Mouse (Mus musculus): ENCODE measurements around the gene Slc7a8. TPM values are rescaled to one million over a fixed set of nuclear protein-coding genes. Genes with fewer than 3 reads are reported as not detected.
A peak's percentile ranks its signal among the peaks of the same experiment; 100 is the strongest.

The Slc7a8 gene
- polyA plus RNA-seq (2014; fragmentation: Nextera tagmentation; extraction: Ambion mirVana) = 2.8 and 3.3 TPM in 2 replicates

DNA sequence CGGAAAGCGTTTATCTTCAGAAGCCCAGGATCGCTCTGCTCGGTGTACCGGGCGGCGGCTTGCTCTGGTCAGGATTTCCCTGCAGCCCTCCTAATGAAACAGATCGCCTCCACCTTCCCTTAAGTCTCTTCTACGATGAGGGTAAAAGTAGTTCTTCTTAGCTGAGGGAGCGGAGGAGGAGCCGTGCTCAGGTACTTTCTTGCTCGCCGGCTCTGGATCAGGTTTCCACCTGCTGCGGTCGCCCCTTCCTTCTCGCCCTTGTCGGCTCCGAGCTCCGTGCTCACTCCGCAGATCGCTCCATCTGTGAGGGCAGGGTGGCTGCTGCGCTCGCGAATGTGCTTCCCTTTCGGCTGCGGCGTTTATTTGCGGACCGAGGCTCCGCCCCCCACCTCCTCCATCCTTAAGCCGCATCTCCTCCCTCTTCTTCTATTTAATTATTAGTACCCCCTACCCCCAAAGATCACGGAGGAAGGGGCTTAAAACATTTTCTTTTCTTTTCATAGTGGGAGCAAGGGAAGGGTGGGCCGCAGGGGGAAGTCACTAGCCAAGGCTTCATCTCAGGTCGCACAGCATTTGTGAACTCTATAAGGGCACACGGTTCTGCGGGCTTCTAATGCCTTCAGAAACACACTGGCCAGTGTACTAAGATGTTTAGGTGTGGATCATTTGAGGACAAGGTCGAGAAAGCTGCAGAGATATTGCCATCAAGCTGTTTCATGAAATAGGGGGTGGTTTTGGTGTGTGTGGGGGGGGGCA is at the start of gene Slc7a8:
Gene Slc7a8 (minus strand): TSS at position 337 of the 756 bp plus-strand sequence.
- ATAC-seq (ENCODE audit: low FRiP score) (peak; percentile 72), DNase-seq (ENCODE audit: low spot score) (peak; percentile 73)
- Histone ChIP-seq H3K4me1 (replicated peaks; ENCODE audit: control insufficient read depth, insufficient read depth, low read length) (no peaks in the 10 kb centered on the region), H3K27me3 (ENCODE audit: control insufficient read depth, insufficient read depth, low read length) (peaks cover 6% of the 10 kb centered on the region), H3K9me3 (ENCODE audit: control insufficient read depth, low read length) (no peaks in the 10 kb centered on the region), H3K4me3 (ENCODE audit: low read depth, low read length) (peak within 1 kb of the TSS; percentile 35), H3K27ac (ENCODE audit: low read depth, low read length) (no peak within 1 kb of the TSS), H3K36me3 (ENCODE audit: control insufficient read depth, insufficient read depth, low read length) (no peaks in the 10 kb centered on the region), H3K4me2 (replicated peaks; ENCODE audit: low read depth, low read length) (peak within 1 kb of the TSS; percentile 89), H3K9ac (ENCODE audit: low read depth, low read length) (peak within 1 kb of the TSS; percentile 54)
- WGBS = 1% methylated on average over 37 of the region's 37 CpGs

- DNase-seq (ENCODE audit: low spot score) = no peak
Measured at GRCm38 (mm10) chr14:54823716-54824115, 42.0 kb upstream of the Slc7a8 start.

GRCm38 (mm10) chr14:54822301-54822700 is 40.6 kb upstream of the Slc7a8 start:
- Histone ChIP-seq H3K27ac (ENCODE audit: low read depth, low read length) (no peak overlapping the region), H3K36me3 (ENCODE audit: control insufficient read depth, insufficient read depth, low read length) (no peaks in the 10 kb centered on the region), H3K27me3 (ENCODE audit: control insufficient read depth, insufficient read depth, low read length) (no peaks in the 10 kb centered on the region), H3K4me2 (replicated peaks; ENCODE audit: low read depth, low read length) (no peak overlapping the region), H3K4me3 (ENCODE audit: low read depth, low read length) (no peak overlapping the region), H3K4me1 (replicated peaks; ENCODE audit: control insufficient read depth, insufficient read depth, low read length) (no peaks in the 10 kb centered on the region), H3K9me3 (ENCODE audit: control insufficient read depth, low read length) (no peaks in the 10 kb centered on the region), H3K9ac (ENCODE audit: low read depth, low read length) (no peak overlapping the region)
- 89% methylated on average over 2 of the region's 2 CpGs for WGBS
- DNase-seq (ENCODE audit: low spot score) = no peak
- no peak for ATAC-seq (ENCODE audit: low FRiP score)

More at GRCm38 (mm10) chr14:54823716-54824115, 42.0 kb upstream of the Slc7a8 start:
- no peaks in the 10 kb centered on the region for H3K9me3 ChIP-seq (ENCODE audit: control insufficient read depth, low read length)
- H3K4me1 ChIP-seq (replicated peaks; ENCODE audit: control insufficient read depth, insufficient read depth, low read length) = no peaks in the 10 kb centered on the region
- H3K36me3 ChIP-seq (ENCODE audit: control insufficient read depth, insufficient read depth, low read length) = no peaks in the 10 kb centered on the region
- no peak for ATAC-seq (ENCODE audit: low FRiP score)
- no peak overlapping the region for H3K27ac ChIP-seq (ENCODE audit: low read depth, low read length)
- H3K9ac ChIP-seq (ENCODE audit: low read depth, low read length) = no peak overlapping the region
- 92% methylated on average over 1 of the region's 1 CpGs for WGBS
- no peaks in the 10 kb centered on the region for H3K27me3 ChIP-seq (ENCODE audit: control insufficient read depth, insufficient read depth, low read length)
- H3K4me2 ChIP-seq (replicated peaks; ENCODE audit: low read depth, low read length) = no peak overlapping the region
- no peak overlapping the region for H3K4me3 ChIP-seq (ENCODE audit: low read depth, low read length)

- peak; percentile 16 for DNase-seq (ENCODE audit: low spot score)
- WGBS = 43% methylated on average over 2 of the region's 2 CpGs
- Histone ChIP-seq H3K4me2 (replicated peaks; ENCODE audit: low read depth, low read length) (no peak overlapping the region), H3K27ac (ENCODE audit: low read depth, low read length) (no peak overlapping the region), H3K4me1 (replicated peaks; ENCODE audit: control insufficient read depth, insufficient read depth, low read length) (no peaks in the 10 kb centered on the region), H3K9ac (ENCODE audit: low read depth, low read length) (no peak overlapping the region), H3K36me3 (ENCODE audit: control insufficient read depth, insufficient read depth, low read length) (no peaks in the 10 kb centered on the region), H3K4me3 (ENCODE audit: low read depth, low read length) (no peak overlapping the region), H3K9me3 (ENCODE audit: control insufficient read depth, low read length) (no peaks in the 10 kb centered on the region), H3K27me3 (ENCODE audit: control insufficient read depth, insufficient read depth, low read length) (no peaks in the 10 kb centered on the region)
- ATAC-seq (ENCODE audit: low FRiP score) = no peak
Measured at GRCm38 (mm10) chr14:54817791-54818190, 36.0 kb upstream of the Slc7a8 start.

GRCm38 (mm10) chr14:54815737-54816136 is 34.0 kb upstream of the Slc7a8 start:
- H3K4me1 ChIP-seq (replicated peaks; ENCODE audit: control insufficient read depth, insufficient read depth, low read length) = no peaks in the 10 kb centered on the region
- no peaks in the 10 kb centered on the region for H3K27me3 ChIP-seq (ENCODE audit: control insufficient read depth, insufficient read depth, low read length)
- no peak overlapping the region for H3K4me2 ChIP-seq (replicated peaks; ENCODE audit: low read depth, low read length)
- no peak overlapping the region for H3K27ac ChIP-seq (ENCODE audit: low read depth, low read length)
- no peaks in the 10 kb centered on the region for H3K36me3 ChIP-seq (ENCODE audit: control insufficient read depth, insufficient read depth, low read length)
- H3K9ac ChIP-seq (ENCODE audit: low read depth, low read length) = no peak overlapping the region
- ATAC-seq (ENCODE audit: low FRiP score) = no peak
- no peak for DNase-seq (ENCODE audit: low spot score)
- 69% methylated on average over 3 of the region's 3 CpGs for WGBS
- H3K9me3 ChIP-seq (ENCODE audit: control insufficient read depth, low read length) = no peaks in the 10 kb centered on the region
- H3K4me3 ChIP-seq (ENCODE audit: low read depth, low read length) = no peak overlapping the region

GRCm38 (mm10) chr14:54813991-54814390 is 32.2 kb upstream of the Slc7a8 start, which contains the start of gene Rnf212b:
Rnf212b (plus strand) TSS chr14:54814141.
- WGBS = 80% methylated on average over 28 of the region's 29 CpGs
- no peak within 1 kb of the TSS for H3K9ac ChIP-seq (ENCODE audit: low read depth, low read length)
- no peak within 1 kb of the TSS for H3K27ac ChIP-seq (ENCODE audit: low read depth, low read length)
- H3K4me1 ChIP-seq (replicated peaks; ENCODE audit: control insufficient read depth, insufficient read depth, low read length) = no peaks in the 10 kb centered on the region
- no peaks in the 10 kb centered on the region for H3K27me3 ChIP-seq (ENCODE audit: control insufficient read depth, insufficient read depth, low read length)
- ATAC-seq (ENCODE audit: low FRiP score) = no peak
- H3K9me3 ChIP-seq (ENCODE audit: control insufficient read depth, low read length) = no peaks in the 10 kb centered on the region
- no peak for DNase-seq (ENCODE audit: low spot score)
- no peaks in the 10 kb centered on the region for H3K36me3 ChIP-seq (ENCODE audit: control insufficient read depth, insufficient read depth, low read length)
- no peak within 1 kb of the TSS for H3K4me3 ChIP-seq (ENCODE audit: low read depth, low read length)
- no peak within 1 kb of the TSS for H3K4me2 ChIP-seq (replicated peaks; ENCODE audit: low read depth, low read length)

GRCm38 (mm10) chr14:54809668-54810033 is 27.9 kb upstream of the Slc7a8 start:
- ATAC-seq (ENCODE audit: low FRiP score) (no peak), DNase-seq (ENCODE audit: low spot score) (no peak)
- Histone ChIP-seq H3K4me1 (replicated peaks; ENCODE audit: control insufficient read depth, insufficient read depth, low read length) (no peaks in the 10 kb centered on the region), H3K9ac (ENCODE audit: low read depth, low read length) (no peak overlapping the region), H3K4me2 (replicated peaks; ENCODE audit: low read depth, low read length) (no peak overlapping the region), H3K36me3 (ENCODE audit: control insufficient read depth, insufficient read depth, low read length) (no peaks in the 10 kb centered on the region), H3K4me3 (ENCODE audit: low read depth, low read length) (no peak overlapping the region), H3K27me3 (ENCODE audit: control insufficient read depth, insufficient read depth, low read length) (no peaks in the 10 kb centered on the region), H3K27ac (ENCODE audit: low read depth, low read length) (no peak overlapping the region), H3K9me3 (ENCODE audit: control insufficient read depth, low read length) (no peaks in the 10 kb centered on the region)
- 93% methylated on average over 3 of the region's 3 CpGs for WGBS

DNA sequence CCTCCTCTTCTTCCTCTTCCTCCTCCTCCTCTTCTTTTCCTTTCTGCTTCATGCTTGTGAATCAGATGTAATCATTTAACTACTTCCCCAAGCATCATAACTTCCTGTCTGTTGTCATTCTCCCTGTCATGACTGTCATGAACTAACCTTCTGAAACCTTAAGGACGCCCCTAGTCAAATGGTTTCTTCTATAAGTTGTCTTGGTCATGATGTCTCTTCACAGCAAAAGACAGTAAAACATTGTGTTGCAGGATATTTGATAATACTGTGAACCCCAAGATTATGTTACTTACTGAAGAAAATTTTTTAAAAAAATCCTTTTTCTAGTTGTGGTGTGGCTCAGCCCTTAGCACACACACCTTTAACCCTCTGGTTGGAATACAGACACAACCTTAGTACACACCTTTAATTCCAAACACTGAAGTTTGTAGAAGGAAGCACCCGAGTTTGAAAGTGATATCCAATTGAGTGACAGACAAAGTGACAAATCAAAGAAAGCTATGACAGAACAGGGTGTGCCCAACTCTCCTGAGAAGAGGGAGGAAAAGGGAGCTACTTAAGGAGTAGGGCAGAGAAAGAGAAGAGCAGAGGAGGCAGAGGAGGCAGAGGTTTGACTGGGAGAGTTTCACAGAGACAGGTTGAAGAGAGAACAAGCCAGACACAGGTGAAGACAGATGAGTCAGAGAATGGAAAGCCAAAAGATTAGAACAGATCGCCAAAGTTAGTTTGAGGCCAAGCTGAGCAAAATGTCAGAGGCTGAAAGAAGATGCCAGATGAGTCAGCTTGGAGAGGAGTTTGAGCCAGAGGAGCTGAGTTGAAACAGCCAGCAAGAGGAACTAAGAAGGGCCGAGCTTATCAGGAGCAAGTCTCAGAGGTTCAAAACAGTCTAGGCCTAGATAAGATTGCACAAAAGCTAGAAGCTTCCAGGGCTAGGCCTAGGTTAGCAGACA is 27.2 kb upstream of the Slc7a8 start:
- DNase-seq (ENCODE audit: low spot score) (no peak), ATAC-seq (ENCODE audit: low FRiP score) (no peak)
- Histone ChIP-seq H3K9me3 (ENCODE audit: control insufficient read depth, low read length) (no peaks in the 10 kb centered on the region), H3K4me3 (ENCODE audit: low read depth, low read length) (no peak overlapping the region), H3K9ac (ENCODE audit: low read depth, low read length) (no peak overlapping the region), H3K27me3 (ENCODE audit: control insufficient read depth, insufficient read depth, low read length) (no peaks in the 10 kb centered on the region), H3K36me3 (ENCODE audit: control insufficient read depth, insufficient read depth, low read length) (no peaks in the 10 kb centered on the region), H3K4me1 (replicated peaks; ENCODE audit: control insufficient read depth, insufficient read depth, low read length) (no peaks in the 10 kb centered on the region), H3K4me2 (replicated peaks; ENCODE audit: low read depth, low read length) (no peak overlapping the region), H3K27ac (ENCODE audit: low read depth, low read length) (no peak overlapping the region)
- 75% methylated on average over 4 of the region's 4 CpGs for WGBS
